Comparison of ENCODE assay signal across 9 mouse cellular contexts in the genomic region with DNA sequence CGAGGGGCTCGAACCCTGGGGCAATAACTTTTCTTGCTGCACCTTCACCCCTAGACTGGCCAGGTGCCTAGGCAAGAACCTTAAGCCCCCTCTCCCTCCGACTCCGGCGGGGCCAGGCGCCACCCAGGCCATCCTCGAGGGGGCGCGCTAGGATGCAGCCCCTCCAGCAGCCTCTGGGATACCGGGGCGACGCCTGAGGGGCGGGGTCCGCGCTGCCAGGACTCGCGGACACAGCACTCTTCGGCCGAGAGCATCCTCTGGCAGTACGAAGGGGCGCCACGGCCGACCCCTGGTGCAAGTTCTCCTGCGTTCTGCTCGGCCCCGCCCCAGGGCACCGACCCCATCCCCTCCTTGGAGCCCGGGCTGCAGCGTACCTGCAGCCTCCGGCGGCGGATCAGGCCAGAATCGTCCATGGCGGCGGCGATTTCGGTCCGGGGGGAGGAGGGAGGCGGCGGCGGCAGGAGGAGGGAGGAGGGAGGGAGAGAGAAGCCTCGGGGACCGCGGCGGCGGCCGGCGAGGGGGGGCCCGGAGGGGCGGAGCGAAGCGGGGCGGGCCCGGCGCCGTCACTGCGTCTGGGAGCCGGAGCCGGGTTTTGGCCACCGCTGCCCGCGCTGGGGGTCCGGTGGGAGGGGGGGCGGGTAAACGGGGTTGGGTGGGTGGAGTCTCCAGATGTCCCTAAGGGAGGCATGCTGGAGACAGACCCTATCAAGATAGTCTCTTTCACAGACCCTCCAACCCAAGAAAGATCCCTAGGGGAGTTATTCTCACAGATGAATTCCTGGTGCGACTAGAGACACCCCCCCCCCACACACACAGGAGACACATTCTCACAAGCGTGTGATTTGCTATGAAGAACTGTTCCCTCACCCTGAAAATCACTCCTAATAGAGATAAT. TPM values are rescaled to one million over a fixed set of nuclear protein-coding genes. Genes with fewer than 3 reads are reported as not detected.
DNase-seq lines count a peak whose midpoint lies in the region; ATAC-seq and TF ChIP-seq lines count a peak whose summit lies in the region.
"Had no signal": no experiment of that assay in that cellular context is flagged by ENCODE, and none has a peak within 500 bp of the region (broad histone marks: within the 10 kb centered on the region; RNA-seq: fewer than 3 reads in every experiment).

No protein-coding gene starts in this region.

- H3K9me3 ChIP-seq in kidney, embryonic 14.5 days (ENCODE audit: control insufficient read depth, low read length) = no peaks in the 10 kb centered on the region
- no peaks in the 10 kb centered on the region for H3K9me3 ChIP-seq in ES-E14 (ENCODE audit: control insufficient read depth, insufficient read depth, low read depth, low read length)
- H3K9me3 ChIP-seq in hindbrain, embryonic 15.5 days = no peaks in the 10 kb centered on the region
- no peaks in the 10 kb centered on the region for H3K9me3 ChIP-seq in midbrain, embryonic 16.5 days (replicated peaks; ENCODE audit: control insufficient read depth, low read length, poor library complexity, severe bottlenecking)

- H3K36me3 ChIP-seq in kidney, embryonic 14.5 days (ENCODE audit: control insufficient read depth, insufficient read depth, low read length) = no peaks in the 10 kb centered on the region
- H3K36me3 ChIP-seq in ES-E14 (ENCODE audit: control insufficient read depth, insufficient read depth, low read length, poor library complexity, severe bottlenecking) = no peaks in the 10 kb centered on the region
- no peaks in the 10 kb centered on the region for H3K36me3 ChIP-seq in hindbrain, embryonic 15.5 days
- no peaks in the 10 kb centered on the region for H3K36me3 ChIP-seq in midbrain, embryonic 16.5 days (ENCODE audit: control insufficient read depth, insufficient read depth, low read length)

- WGBS in kidney, embryonic 14.5 days = 1% methylated on average over 43 of the region's 67 CpGs
- WGBS in hindbrain, embryonic 15.5 days = under 1% methylated on average over 45 of the region's 67 CpGs
- under 1% methylated on average over 25 of the region's 67 CpGs for WGBS in midbrain, embryonic 16.5 days

- DNase-seq in kidney, adult 18-20 months = no peak
- DNase-seq in ES-E14 (ENCODE audit: low read depth, low spot score) = no peak
- DNase-seq in embryo, embryonic 10 days (ENCODE audit: low spot score) = peak; percentile 61
- no peak for DNase-seq in urinary bladder, adult 18-20 months (ENCODE audit: low spot score in 2 of 2)
- DNase-seq in urinary bladder, postnatal 4 days (ENCODE audit: low spot score in 2 of 2) = no peak

- in situ Hi-C loops in ES-E14 (cut with MboI; ENCODE audit: low sequenced_read_pairs in 2 of 2, unreplicated experiment in 2 of 2) = no loop called here

- ATAC-seq in kidney, embryonic 14.5 days (ENCODE audit: low FRiP score, low TSS enrichment) = peak; percentile 33; the same call in 1 of the 2 replicates
- peak; percentile 68 for ATAC-seq in hindbrain, embryonic 15.5 days (ENCODE audit: low FRiP score, low read depth)
- ATAC-seq in midbrain, embryonic 16.5 days = peak; percentile 57

- H3K4me1 ChIP-seq in kidney, embryonic 14.5 days (ENCODE audit: control insufficient read depth, insufficient read depth, low read length) = peaks cover 7% of the 10 kb centered on the region; the same call in 1 of the 2 replicates
- H3K4me1 ChIP-seq in ES-E14 (ENCODE audit: control insufficient read depth in 2 of 2, insufficient read depth in 2 of 2, low read length in 2 of 2, poor library complexity in 1 of 2) = peaks cover 2 to 5% of the 10 kb centered on the region in 2 experiments; a peak in 1 of 4 replicates
- peaks cover 34% of the 10 kb centered on the region for H3K4me1 ChIP-seq in hindbrain, embryonic 15.5 days (replicated peaks)
- H3K4me1 ChIP-seq in midbrain, embryonic 16.5 days (ENCODE audit: control insufficient read depth, insufficient read depth, low read length) = peaks cover 33% of the 10 kb centered on the region

- H3K4me3 ChIP-seq in kidney, embryonic 14.5 days (ENCODE audit: low read length) = peak overlapping the region; percentile 45
- peak overlapping the region; percentile 72 to 93 for H3K4me3 ChIP-seq in ES-E14 (ENCODE audit: insufficient read depth in 1 of 2, low read depth in 1 of 2, low read length in 2 of 2, poor library complexity in 1 of 2, severe bottlenecking in 1 of 2)
- peak overlapping the region; percentile 64 for H3K4me3 ChIP-seq in hindbrain, embryonic 15.5 days
- H3K4me3 ChIP-seq in midbrain, embryonic 16.5 days (ENCODE audit: low read depth, low read length) = peak overlapping the region; percentile 81

- H3K9ac ChIP-seq in kidney, embryonic 14.5 days (ENCODE audit: low read depth, low read length) = 0 out of 2 replicates have a peak overlapping the region, but pooled peaks have one; percentile 34
- H3K9ac ChIP-seq in ES-E14 (ENCODE audit: insufficient read depth, low read depth, low read length, poor library complexity, severe bottlenecking) = peak overlapping the region; percentile 40; the same call in 1 of the 2 replicates
- H3K9ac ChIP-seq in hindbrain, embryonic 15.5 days = peak overlapping the region; percentile 79
- H3K9ac ChIP-seq in midbrain, embryonic 16.5 days (ENCODE audit: low read depth, low read length) = peak overlapping the region; percentile 87

- H3K4me2 ChIP-seq in kidney, embryonic 14.5 days (replicated peaks; ENCODE audit: low read depth, low read length) = peak overlapping the region; percentile 67
- H3K4me2 ChIP-seq in hindbrain, embryonic 15.5 days = peak overlapping the region; percentile 62
- H3K4me2 ChIP-seq in midbrain, embryonic 16.5 days (ENCODE audit: low read length) = peak overlapping the region; percentile 76

- H3K27ac ChIP-seq in kidney, embryonic 14.5 days (ENCODE audit: low read depth, low read length) = no peak overlapping the region
- peak overlapping the region; percentile 36; the same call in 1 of the 2 replicates for H3K27ac ChIP-seq in ES-E14 (ENCODE audit: insufficient read depth, low read depth, low read length, poor library complexity, severe bottlenecking)
- H3K27ac ChIP-seq in hindbrain, embryonic 15.5 days (replicated peaks) = peak overlapping the region; percentile 85
- peak overlapping the region; percentile 86 for H3K27ac ChIP-seq in midbrain, embryonic 16.5 days (ENCODE audit: low read length)

- peaks cover 71% of the 10 kb centered on the region for H3K27me3 ChIP-seq in kidney, embryonic 14.5 days (ENCODE audit: control insufficient read depth, insufficient read depth, low read length)
- peaks cover 28% of the 10 kb centered on the region for H3K27me3 ChIP-seq in hindbrain, embryonic 15.5 days
- peaks cover 17% of the 10 kb centered on the region for H3K27me3 ChIP-seq in midbrain, embryonic 16.5 days (ENCODE audit: control insufficient read depth, insufficient read depth, low read depth, low read length)

TF ChIP-seq in ES-E14, 5 proteins besides CTCF, POLR2A, EP300 and RAD21:
- TF ChIP-seq ZC3H11A (IDR thresholded peaks at IDR 0.05; ENCODE audit: borderline replicate concordance, low read depth, low read length) (no peak), MAFK (IDR thresholded peaks at IDR 0.05; ENCODE audit: insufficient read depth, low read depth, low read length) (no peak), CHD2 (IDR thresholded peaks at IDR 0.05; ENCODE audit: low read depth, low read length) (no peak), ZNF384 (IDR thresholded peaks at IDR 0.05; ENCODE audit: low read depth, low read length) (no peak), HCFC1 (IDR thresholded peaks at IDR 0.05; ENCODE audit: borderline replicate concordance, insufficient read depth, low read length) (no peak)

RNA-seq across cellular contexts. Expression of a gene that starts 0.9 kb away (rescaled TPM):
- polyA plus RNA-seq in kidney, embryonic 14.5 days (2014; fragmentation: Nextera tagmentation; extraction: Ambion mirVana) = 0.16 TPM in 1 of 2 replicates, not detected in the other
- 0.13 TPM in 1 of 2 replicates, not detected in the other for total RNA-seq in ES-E14 (2012; rRNA removed)
- 2.8 and 3.5 TPM in 2 replicates for polyA plus RNA-seq in hindbrain, embryonic 15.5 days (2015; fragmentation: Nextera tagmentation; extraction: Ambion mirVana)
- polyA plus RNA-seq in midbrain, embryonic 16.5 days (2015; fragmentation: Nextera tagmentation; extraction: Ambion mirVana) = 2.8 and 3.3 TPM in 2 replicates

RNA-seq across cellular contexts. Expression of a gene that starts 8.7 kb away (rescaled TPM):
- 0.21 and 0.35 TPM in 2 replicates for polyA plus RNA-seq in kidney, embryonic 14.5 days (2014; fragmentation: Nextera tagmentation; extraction: Ambion mirVana)
- 1.4 and 2.5 TPM in 2 replicates for total RNA-seq in ES-E14 (2012; rRNA removed)
- 72.4 and 81.1 TPM in 2 replicates for polyA plus RNA-seq in hindbrain, embryonic 15.5 days (2015; fragmentation: Nextera tagmentation; extraction: Ambion mirVana)
- polyA plus RNA-seq in midbrain, embryonic 16.5 days (2015; fragmentation: Nextera tagmentation; extraction: Ambion mirVana) = 85.7 and 86.1 TPM in 2 replicates

RNA-seq across cellular contexts. Expression of a gene that starts 23.4 kb away (rescaled TPM):
- not detected in 2 replicates for polyA plus RNA-seq in kidney, embryonic 14.5 days (2014; fragmentation: Nextera tagmentation; extraction: Ambion mirVana)
- total RNA-seq in ES-E14 (2012; rRNA removed) = not detected in 2 replicates
- not detected in 2 replicates for polyA plus RNA-seq in hindbrain, embryonic 15.5 days (2015; fragmentation: Nextera tagmentation; extraction: Ambion mirVana)
- polyA plus RNA-seq in midbrain, embryonic 16.5 days (2015; fragmentation: Nextera tagmentation; extraction: Ambion mirVana) = not detected in 2 replicates
- total RNA-seq: layer of hippocampus, postnatal 36 days had no signal

RNA-seq across cellular contexts. Expression of a gene that starts 23.5 kb away (rescaled TPM):
- 965 and 1,048 TPM in 2 replicates for polyA plus RNA-seq in kidney, embryonic 14.5 days (2014; fragmentation: Nextera tagmentation; extraction: Ambion mirVana)
- total RNA-seq in ES-E14 (2012; rRNA removed) = 259 and 328 TPM in 2 replicates
- 1,124 and 1,185 TPM in 2 replicates for polyA plus RNA-seq in hindbrain, embryonic 15.5 days (2015; fragmentation: Nextera tagmentation; extraction: Ambion mirVana)
- polyA plus RNA-seq in midbrain, embryonic 16.5 days (2015; fragmentation: Nextera tagmentation; extraction: Ambion mirVana) = 1,134 and 1,161 TPM in 2 replicates

RNA-seq across cellular contexts. Expression of a gene that starts 23.7 kb away (rescaled TPM):
- 143 and 154 TPM in 2 replicates for polyA plus RNA-seq in kidney, embryonic 14.5 days (2014; fragmentation: Nextera tagmentation; extraction: Ambion mirVana)
- total RNA-seq in ES-E14 (2012; rRNA removed) = 160 and 174 TPM in 2 replicates
- 54.2 and 59.8 TPM in 2 replicates for polyA plus RNA-seq in hindbrain, embryonic 15.5 days (2015; fragmentation: Nextera tagmentation; extraction: Ambion mirVana)
- 47.9 and 51.3 TPM in 2 replicates for polyA plus RNA-seq in midbrain, embryonic 16.5 days (2015; fragmentation: Nextera tagmentation; extraction: Ambion mirVana)

Comparison
In these comparisons a context has a peak if more than half of its experiments do, and no peak if none do; other contexts are left out.
1. H3K9ac ChIP-seq: peak in every context shown above with its lines; median percentile 87 in midbrain, embryonic 16.5 days; 79 in hindbrain, embryonic 15.5 days; 40 in ES-E14; 34 in kidney, embryonic 14.5 days.
2. RNA of a gene that starts 8.7 kb away (polyA plus RNA-seq): 85.7 to 86.1 TPM in midbrain, embryonic 16.5 days and 72.4 to 81.1 TPM in hindbrain, embryonic 15.5 days; 0.21 to 0.35 TPM in kidney, embryonic 14.5 days; every median in the first group is over 10 times any median in the second.
3. Peak in every context shown above with its lines, with median percentiles within 50 percentile points of each other: ATAC-seq, H3K4me2 ChIP-seq and H3K4me3 ChIP-seq.